Mouse (Mus musculus) lung, postnatal 0 days (tissue): Measurements from ENCODE around the gene Cflar.

Experiments
- CTCF ChIP-seq: IDR thresholded peaks from 2 replicates; pipeline ENCODE4 v1.5.1; 2016; ENCODE audit warnings: antibody characterized with exemption, mild to moderate bottlenecking
- EP300 ChIP-seq: IDR thresholded peaks from 2 replicates; pipeline ENCODE4 v1.6.1; 2016; ENCODE audit warnings: antibody characterized with exemption, mild to moderate bottlenecking, control low read depth

DNA sequence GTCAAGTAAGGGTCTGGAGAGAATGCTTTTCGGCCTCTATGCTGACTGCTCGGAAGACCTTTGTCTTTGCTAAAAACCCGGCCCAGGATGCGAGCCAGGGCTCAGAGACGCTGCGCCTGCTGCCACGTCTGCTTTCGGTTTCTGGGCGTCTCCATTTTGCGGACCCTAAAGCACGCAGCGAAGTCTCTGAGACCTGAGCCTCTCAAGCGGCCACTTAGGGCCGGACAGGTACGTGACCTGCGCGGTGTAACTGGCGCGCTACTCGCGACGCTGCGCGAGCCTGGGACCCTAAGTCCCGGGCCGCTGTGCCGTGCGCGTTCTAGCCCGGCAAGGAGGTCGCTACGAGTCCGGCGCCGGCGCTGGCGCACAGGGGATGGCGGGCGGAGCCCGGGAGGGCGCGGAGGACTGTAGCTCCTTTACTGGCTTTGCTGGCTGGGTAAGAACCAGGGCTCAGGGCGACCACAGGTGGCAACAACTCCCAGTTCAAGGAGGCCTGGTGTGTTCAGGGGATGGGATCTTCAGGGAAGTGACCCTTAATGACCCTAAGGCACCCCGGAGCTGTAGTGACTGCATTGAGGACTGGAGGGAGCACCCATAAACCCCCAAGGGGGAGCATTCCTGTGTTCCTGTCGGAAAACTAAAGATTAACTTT lies at the start of gene Cflar:
- no peak; the same call in 1 of the 2 replicates for TF ChIP-seq EP300
- TF ChIP-seq CTCF = peak; percentile 2; the same call in 1 of the 2 replicates
